Mouse (Mus musculus) heart, postnatal 0 days (tissue): Measurements from ENCODE around the gene Rab31. TPM values are rescaled to one million over a fixed set of nuclear protein-coding genes. Genes with fewer than 3 reads are reported as not detected.

ENCODE experiments used
- ATAC-seq: fragments of 200-750 bp; cut with Nextera tagmentation; 2 replicates; pipeline ENCODE4 v1.8.0; 2017; ENCODE audit warnings: low read depth, moderate number of reproducible peaks, moderate library complexity; ENCODE audit not compliant: insufficient read depth
- DNase-seq: peaks from one replicate; pipeline ENCODE4 v3.0.0-alpha.2; 2016; ENCODE audit warnings: low spot score
- H3K27ac ChIP-seq: fragments of 300-500 bp; sonication (generic); 2 replicates; pipeline ENCODE4 v1.5.1; 2014; ENCODE audit warnings: low read depth, mild to moderate bottlenecking
- H3K27me3 ChIP-seq: fragments of 300-500 bp; sonication (generic); 2 replicates; pipeline ENCODE4 v1.6.1; 2014; ENCODE audit warnings: low read length, mixed read lengths; ENCODE audit not compliant: control insufficient read depth, insufficient read depth
- H3K36me3 ChIP-seq: fragments of 300-500 bp; sonication (generic); replicated peaks from 2 replicates; pipeline ENCODE4 v1.6.1; 2014; ENCODE audit warnings: low read length, mixed read lengths; ENCODE audit not compliant: control insufficient read depth, insufficient read depth
- H3K4me1 ChIP-seq: fragments of 300-500 bp; sonication (generic); 2 replicates; pipeline ENCODE4 v1.6.1; 2014; ENCODE audit warnings: antibody characterized with exemption; ENCODE audit not compliant: control insufficient read depth, insufficient read depth
- H3K4me2 ChIP-seq: fragments of 300-500 bp; sonication (generic); 2 replicates; pipeline ENCODE4 v1.6.1; 2014; ENCODE audit warnings: low read depth, mild to moderate bottlenecking, low read length, moderate library complexity
- H3K4me3 ChIP-seq: fragments of 300-500 bp; sonication (generic); 2 replicates; pipeline ENCODE4 v1.5.1; 2014; ENCODE audit warnings: low read depth, low read length
- H3K9ac ChIP-seq: fragments of 300-500 bp; sonication (generic); replicated peaks from 2 replicates; pipeline ENCODE4 v1.6.1; 2014; ENCODE audit warnings: low read depth, low read length, mixed read lengths
- H3K9me3 ChIP-seq: fragments of 300-500 bp; sonication (generic); replicated peaks from 2 replicates; pipeline ENCODE4 v1.6.1; 2016; ENCODE audit warnings: low read length; ENCODE audit not compliant: control insufficient read depth
- CTCF ChIP-seq: IDR thresholded peaks from 2 replicates; pipeline ENCODE4 v1.5.1; 2016; ENCODE audit warnings: antibody characterized with exemption, control low read depth, low read depth
- EP300 ChIP-seq: IDR thresholded peaks from 2 replicates; pipeline ENCODE4 v1.6.1; 2016; ENCODE audit warnings: antibody characterized with exemption, low read depth
- WGBS: fragments of 180-500 bp; shearing (Covaris S2); extraction: QIAGEN DNeasy Blood & Tissue Kit; methylation state at CpG from one replicate; pipeline ENCODE4 v1.1.7; 2014; 5-methylcytosine and 5-hydroxymethylcytosine counted together
- polyA plus RNA-seq: library from polyadenylated mRNA; unstranded; fragments of >200 nt; fragmentation: Nextera tagmentation; extraction: Ambion mirVana; gene quantifications from 2 replicates; pipeline ENCODE4 v1.2.1, GENCODE M21; 2015
- total RNA-seq: library from RNA; depleted of rRNA; stranded (reverse); fragments of >200 nt; gene quantifications from 2 replicates; pipeline ENCODE4 v1.2.3, GENCODE M21; 2014; ENCODE audit warnings: low replicate concordance

Gene Rab31
- total and polyA plus RNA-seq, 2 experiments from 2014 or later, result 22.5 to 44.1 TPM

DNA sequence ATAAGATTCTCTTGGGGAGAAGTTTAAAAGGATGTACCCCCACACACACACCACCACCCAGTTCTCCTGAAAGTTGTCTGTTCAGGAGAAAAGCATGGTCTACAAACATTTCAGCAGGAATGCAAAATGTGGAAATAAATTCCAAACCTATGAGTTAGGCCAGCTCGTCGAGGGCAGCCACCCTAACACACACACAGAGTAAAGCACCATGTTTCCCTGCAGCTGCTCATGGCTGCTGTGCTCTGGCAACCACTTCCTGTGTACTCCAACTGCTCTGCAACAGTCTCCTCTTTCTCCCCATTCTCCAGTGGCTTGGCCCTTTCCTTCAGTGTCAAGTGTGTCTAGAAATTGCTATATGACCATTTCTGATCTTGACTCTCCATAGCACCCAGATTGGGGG is 114.1 kb downstream of the Rab31 start:
- H3K4me2 ChIP-seq, result no peak overlapping the region
- no peak for ATAC-seq
- H3K27me3 ChIP-seq, result no peaks in the 10 kb centered on the region
- H3K27ac ChIP-seq, result no peak overlapping the region
- H3K4me1 ChIP-seq, result no peaks in the 10 kb centered on the region
- DNase-seq, result no peak
- no peak overlapping the region for H3K4me3 ChIP-seq
- TF ChIP-seq EP300 (no peak), CTCF (no peak)
- no peak overlapping the region for H3K9ac ChIP-seq
- 64% methylated on average over 2 of the region's 2 CpGs for WGBS
- no peaks in the 10 kb centered on the region for H3K9me3 ChIP-seq
- no peaks in the 10 kb centered on the region for H3K36me3 ChIP-seq

DNA sequence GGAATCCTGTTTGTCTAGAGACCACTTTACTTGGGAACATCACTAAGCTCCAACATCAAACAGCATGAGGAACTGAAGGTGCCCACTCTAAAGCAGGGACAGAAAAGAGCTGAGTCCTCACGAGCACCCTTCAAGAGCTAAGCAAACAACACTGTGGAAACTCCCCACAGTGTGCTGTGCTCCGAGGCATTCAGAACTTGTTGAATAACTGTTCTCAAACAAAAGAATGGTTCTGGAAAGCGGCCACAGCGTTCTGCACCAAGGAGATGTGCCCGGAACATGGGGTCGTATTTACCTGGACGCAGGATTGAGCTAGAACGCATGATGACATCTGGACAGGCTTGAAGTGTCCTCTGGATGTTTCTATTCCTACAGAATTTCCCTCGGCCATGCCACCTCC is 114.6 kb downstream of the Rab31 start:
- Histone ChIP-seq H3K36me3 (no peaks in the 10 kb centered on the region), H3K4me2 (no peak overlapping the region), H3K9me3 (no peaks in the 10 kb centered on the region), H3K4me3 (no peak overlapping the region), H3K9ac (no peak overlapping the region), H3K27me3 (no peaks in the 10 kb centered on the region), H3K4me1 (no peaks in the 10 kb centered on the region), H3K27ac (no peak overlapping the region)
- WGBS, result 91% methylated on average over 9 of the region's 9 CpGs
- TF ChIP-seq CTCF (no peak), EP300 (no peak)
- ATAC-seq, result no peak
- no peak for DNase-seq

DNA sequence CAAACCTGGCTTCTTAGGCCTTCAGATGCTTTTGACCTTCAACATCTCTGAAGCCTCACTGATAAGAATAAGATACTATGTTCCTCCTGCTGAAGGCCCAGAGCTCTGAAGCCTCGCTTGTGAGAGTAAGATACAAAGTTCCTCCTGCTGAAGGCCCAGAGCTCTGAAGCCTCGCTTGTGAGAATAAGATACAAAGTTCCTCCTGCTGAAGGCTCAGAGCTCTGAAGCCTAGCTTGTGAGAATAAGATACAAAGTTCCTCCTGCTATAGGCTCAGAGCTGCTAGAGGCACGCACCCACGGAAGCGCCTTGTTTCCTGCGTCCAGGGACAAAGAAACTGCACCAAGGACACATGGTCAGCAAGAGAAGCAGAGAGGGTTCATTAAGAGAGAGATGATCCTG is 115.8 kb downstream of the Rab31 start:
- H3K4me1 ChIP-seq, result no peaks in the 10 kb centered on the region
- H3K36me3 ChIP-seq, result peaks cover 4% of the 10 kb centered on the region; the same call in 1 of the 2 replicates
- ATAC-seq (no peak), DNase-seq (no peak)
- no peak overlapping the region for H3K4me2 ChIP-seq
- no peaks in the 10 kb centered on the region for H3K9me3 ChIP-seq
- TF ChIP-seq EP300 (no peak), CTCF (no peak)
- H3K27ac ChIP-seq, result no peak overlapping the region
- H3K9ac ChIP-seq, result no peak overlapping the region
- WGBS, result 92% methylated on average over 6 of the region's 6 CpGs
- H3K27me3 ChIP-seq, result no peaks in the 10 kb centered on the region
- no peak overlapping the region for H3K4me3 ChIP-seq

DNA sequence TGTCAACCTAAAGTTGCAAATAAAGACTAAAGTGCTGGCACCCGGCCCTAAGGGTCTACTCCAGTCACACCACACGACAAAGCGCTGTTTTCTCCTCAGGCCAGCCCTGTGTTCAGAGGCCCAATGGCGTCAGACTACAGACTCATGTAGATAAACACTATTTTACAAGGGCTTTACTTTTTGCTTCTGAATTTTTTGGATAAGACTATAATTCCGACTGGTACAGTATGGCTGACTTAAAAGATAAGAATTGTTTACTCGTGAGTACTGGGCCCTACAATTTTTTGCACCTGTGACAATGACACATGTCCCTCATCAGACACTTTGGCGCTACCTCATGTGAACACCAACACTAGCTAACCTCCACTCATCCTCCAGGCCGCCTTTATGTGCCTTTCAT is 116.5 kb downstream of the Rab31 start:
- Histone ChIP-seq H3K4me1 (no peaks in the 10 kb centered on the region), H3K9ac (no peak overlapping the region), H3K4me3 (no peak overlapping the region), H3K4me2 (no peak overlapping the region), H3K27me3 (no peaks in the 10 kb centered on the region), H3K36me3 (peaks cover 4% of the 10 kb centered on the region; the same call in 1 of the 2 replicates), H3K9me3 (no peaks in the 10 kb centered on the region), H3K27ac (no peak overlapping the region)
- DNase-seq, result no peak
- ATAC-seq, result no peak
- TF ChIP-seq EP300 (no peak), CTCF (no peak)
- WGBS, result 82% methylated on average over 8 of the region's 8 CpGs

DNA sequence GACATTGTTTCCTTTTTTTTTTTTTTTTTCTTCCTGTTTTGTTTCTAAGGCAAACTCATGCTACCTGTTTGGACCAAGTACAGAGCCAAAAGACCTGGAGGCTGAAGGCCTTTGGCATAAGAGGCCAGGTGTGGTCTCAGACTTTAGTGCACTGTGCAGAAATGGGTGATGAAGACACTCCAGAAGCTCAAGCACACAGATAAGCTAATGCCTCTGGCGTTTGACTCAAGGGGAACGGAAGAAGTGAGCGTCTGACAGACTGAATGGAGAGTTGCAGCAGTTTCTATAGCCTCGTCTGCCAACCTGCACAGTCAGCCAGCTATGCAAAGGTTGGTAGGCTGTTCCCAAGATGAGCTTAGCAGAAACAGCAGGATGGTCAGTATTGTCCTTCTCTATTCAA is 116.9 kb downstream of the Rab31 start:
- Histone ChIP-seq H3K27me3 (no peaks in the 10 kb centered on the region), H3K36me3 (peaks cover 4% of the 10 kb centered on the region; the same call in 1 of the 2 replicates), H3K4me1 (no peaks in the 10 kb centered on the region), H3K4me3 (no peak overlapping the region), H3K4me2 (no peak overlapping the region), H3K9ac (no peak overlapping the region), H3K27ac (no peak overlapping the region), H3K9me3 (no peaks in the 10 kb centered on the region)
- no peak for DNase-seq
- no peak for TF ChIP-seq EP300
- TF ChIP-seq CTCF, result no peak
- ATAC-seq, result no peak
- 63% methylated on average over 4 of the region's 4 CpGs for WGBS

DNA sequence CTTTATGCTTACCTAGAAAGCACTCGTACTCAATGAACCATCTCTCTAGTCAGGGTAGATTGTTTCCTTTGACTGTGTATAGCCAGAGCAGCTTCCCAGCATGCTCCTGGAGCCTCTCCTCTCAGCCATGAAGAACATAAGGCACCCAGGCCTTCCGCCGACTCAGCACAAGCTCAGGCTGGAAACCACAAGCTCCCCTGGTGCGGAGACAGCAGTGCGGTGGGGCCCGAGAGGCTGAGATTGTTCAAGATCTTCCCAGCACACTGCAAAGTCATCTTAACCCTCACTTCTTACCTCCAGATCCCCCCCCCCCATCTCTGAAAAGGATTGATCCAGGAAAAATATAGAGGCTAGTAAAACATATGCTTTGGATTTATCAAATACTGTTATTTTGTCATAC is 122.0 kb downstream of the Rab31 start:
- Histone ChIP-seq H3K9ac (no peak overlapping the region), H3K9me3 (no peaks in the 10 kb centered on the region), H3K36me3 (peaks cover 4% of the 10 kb centered on the region; the same call in 1 of the 2 replicates), H3K27me3 (no peaks in the 10 kb centered on the region), H3K4me2 (no peak overlapping the region), H3K4me3 (no peak overlapping the region), H3K4me1 (peaks cover 7% of the 10 kb centered on the region; the same call in 1 of the 2 replicates), H3K27ac (no peak overlapping the region)
- DNase-seq (no peak), ATAC-seq (no peak)
- no peak for TF ChIP-seq CTCF
- TF ChIP-seq EP300, result no peak
- 86% methylated on average over 6 of the region's 6 CpGs for whole genome bisulfite sequencing
